Mouse (Mus musculus) liver, embryonic 13.5 days (tissue): ENCODE data around the gene Ciita. TPM values are rescaled to one million over a fixed set of nuclear protein-coding genes. Genes with fewer than 3 reads are reported as not detected.

ENCODE experiments used
- ATAC-seq: fragments of 200-750 bp; cut with Nextera tagmentation; 2 replicates; pipeline ENCODE4 v1.8.0; 2017; ENCODE audit warnings: low read depth, mild to moderate bottlenecking, moderate number of reproducible peaks, moderate library complexity
- DNase-seq: peaks from one replicate; pipeline ENCODE4 v3.0.0; 2022
- H3K27ac ChIP-seq: fragments of 300-500 bp; sonication (generic); 2 replicates; pipeline ENCODE4 v1.5.1; 2015; ENCODE audit warnings: moderate library complexity, mild to moderate bottlenecking, inconsistent platforms
- H3K27me3 ChIP-seq: fragments of 300-500 bp; sonication (generic); 2 replicates; pipeline ENCODE4 v1.6.1; 2015; ENCODE audit warnings: mild to moderate bottlenecking, inconsistent platforms
- H3K36me3 ChIP-seq: fragments of 300-500 bp; sonication (generic); 2 replicates; pipeline ENCODE4 v1.6.1; 2015; ENCODE audit warnings: mild to moderate bottlenecking, inconsistent platforms
- H3K4me1 ChIP-seq: fragments of 300-500 bp; sonication (generic); replicated peaks from 2 replicates; pipeline ENCODE4 v1.6.1; 2015; ENCODE audit warnings: inconsistent platforms
- H3K4me2 ChIP-seq: fragments of 300-500 bp; sonication (generic); 2 replicates; pipeline ENCODE4 v1.6.1; 2015; ENCODE audit warnings: inconsistent platforms, mild to moderate bottlenecking, moderate library complexity
- H3K4me3 ChIP-seq: fragments of 300-500 bp; sonication (generic); replicated peaks from 2 replicates; pipeline ENCODE4 v1.5.1; 2015; ENCODE audit warnings: mild to moderate bottlenecking, inconsistent platforms
- H3K9ac ChIP-seq: fragments of 300-500 bp; sonication (generic); 2 replicates; pipeline ENCODE4 v1.6.1; 2015; ENCODE audit warnings: mild to moderate bottlenecking, inconsistent platforms
- H3K9me3 ChIP-seq: fragments of 300-500 bp; sonication (generic); replicated peaks from 2 replicates; pipeline ENCODE4 v1.6.1; 2016; ENCODE audit warnings: inconsistent platforms
- WGBS: fragments of 180-500 bp; shearing (Covaris S2); methylation state at CpG from one replicate; pipeline ENCODE4 v1.1.7; 2015; ENCODE audit not compliant: insufficient replicate concordance; 5-methylcytosine and 5-hydroxymethylcytosine counted together
- polyA plus RNA-seq: library from polyadenylated mRNA; unstranded; fragments of >200 nt; fragmentation: Nextera tagmentation; extraction: Ambion mirVana; gene quantifications from 2 replicates; pipeline ENCODE4 v1.2.1, GENCODE M21; 2015

Gene Ciita
- polyA plus RNA-seq, 1 experiment from 2014 or later = 0.05 TPM

DNA sequence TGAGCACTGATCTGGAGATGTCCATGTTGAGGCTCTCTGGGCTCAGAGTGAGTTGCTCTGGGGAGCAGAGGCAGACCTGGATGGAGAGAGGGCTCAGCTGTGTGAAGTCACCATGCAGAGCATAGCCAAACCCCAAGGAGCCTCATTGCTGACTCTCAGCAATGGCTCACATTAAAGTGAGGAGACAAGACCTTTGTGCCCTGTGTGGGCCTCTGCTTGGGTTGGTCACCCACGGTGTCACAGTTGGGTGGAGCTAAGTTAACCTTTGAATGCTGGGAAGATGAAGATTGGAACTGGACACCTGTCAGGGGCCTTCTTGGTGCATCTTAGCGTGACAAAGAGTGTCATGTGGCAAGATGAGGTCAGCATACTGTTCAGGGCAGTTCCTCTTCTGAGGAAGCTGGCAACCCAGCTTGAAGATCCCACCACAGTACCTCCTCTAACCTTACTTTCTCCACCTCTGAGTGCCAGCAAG is 16.0 kb downstream of the Ciita start:
- no peak overlapping the region for H3K9ac ChIP-seq
- no peaks in the 10 kb centered on the region for H3K36me3 ChIP-seq
- H3K4me2 ChIP-seq = no peak overlapping the region
- peaks cover under 1% of the 10 kb centered on the region; the same call in 1 of the 2 replicates for H3K27me3 ChIP-seq
- H3K4me3 ChIP-seq = no peak overlapping the region
- H3K27ac ChIP-seq = no peak overlapping the region
- ATAC-seq = no peak
- DNase-seq = no peak
- no peaks in the 10 kb centered on the region for H3K9me3 ChIP-seq
- WGBS = 33% methylated on average over 2 of the region's 2 CpGs
- H3K4me1 ChIP-seq = no peaks in the 10 kb centered on the region

DNA sequence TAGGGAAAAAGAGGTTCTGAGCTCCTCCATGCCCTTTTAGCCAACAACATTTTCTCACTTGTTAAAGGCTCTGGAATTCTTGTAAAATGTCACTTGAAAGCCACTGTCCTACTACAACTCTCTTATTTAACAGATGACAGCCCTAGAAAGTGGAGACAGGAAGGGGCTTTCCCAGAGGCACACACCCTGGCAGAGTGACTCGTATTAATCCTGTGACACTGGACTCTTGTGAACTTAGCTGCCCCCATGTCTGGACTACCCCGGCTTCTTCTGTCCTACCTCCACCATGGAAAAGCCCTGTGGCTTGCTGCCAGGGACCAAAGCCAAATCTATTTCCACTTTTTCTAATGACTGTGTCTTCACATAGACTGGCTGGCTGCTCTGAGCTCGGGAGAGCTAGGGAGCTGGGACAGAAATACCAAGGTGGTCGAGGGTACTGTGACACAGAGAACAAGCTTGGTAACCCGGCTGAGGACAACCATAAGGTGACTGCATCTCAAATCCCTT is 18.3 kb downstream of the Ciita start:
- ATAC-seq (no peak), DNase-seq (no peak)

DNA sequence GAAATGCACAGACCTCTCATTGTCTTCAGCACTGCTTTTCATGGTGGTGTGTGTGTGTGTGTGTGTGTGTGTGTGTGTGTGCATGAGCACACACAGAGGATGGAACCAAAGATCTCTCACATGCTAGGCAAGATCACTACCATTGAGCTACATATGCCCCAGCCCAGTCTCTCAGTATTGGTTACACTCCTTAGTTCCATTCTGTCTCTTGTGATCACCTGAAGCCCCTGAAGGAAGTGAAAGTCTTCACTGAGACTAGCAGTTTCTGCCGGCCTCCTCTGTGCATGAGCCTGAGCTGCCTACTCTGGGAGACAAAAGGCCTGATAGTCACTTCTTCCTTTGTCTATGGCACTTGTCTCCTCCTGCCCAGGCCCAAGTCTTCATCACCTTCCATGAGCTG is 19.3 kb downstream of the Ciita start:
- no peaks in the 10 kb centered on the region for H3K9me3 ChIP-seq
- no peak for DNase-seq
- H3K36me3 ChIP-seq = no peaks in the 10 kb centered on the region

More for the DNA sequence above, 18.3 kb downstream of the Ciita start:
- Histone ChIP-seq H3K4me2 (no peak overlapping the region), H3K36me3 (no peaks in the 10 kb centered on the region), H3K27me3 (peaks cover 6% of the 10 kb centered on the region; the same call in 1 of the 2 replicates), H3K27ac (no peak overlapping the region), H3K9me3 (no peaks in the 10 kb centered on the region), H3K9ac (no peak overlapping the region), H3K4me3 (no peak overlapping the region), H3K4me1 (no peaks in the 10 kb centered on the region)
- 45% methylated on average over 5 of the region's 5 CpGs for WGBS

DNA sequence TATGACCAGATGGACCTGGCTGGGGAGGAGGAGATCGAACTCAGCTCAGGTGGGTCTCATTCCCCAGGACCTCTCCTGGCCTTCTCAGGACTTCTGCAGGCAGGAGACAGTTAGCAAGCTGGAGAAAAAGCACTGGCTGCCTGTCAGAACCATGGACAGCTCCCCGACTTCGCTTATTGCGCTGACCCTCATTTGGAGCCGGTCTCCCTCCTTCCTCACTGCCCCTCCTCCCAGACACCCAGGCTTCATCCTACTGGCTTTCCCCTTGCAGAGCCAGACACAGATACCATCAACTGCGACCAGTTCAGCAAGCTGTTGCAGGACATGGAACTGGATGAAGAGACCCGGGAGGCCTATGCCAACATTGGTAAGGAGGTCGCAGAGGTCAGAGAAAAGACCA is 22.0 kb downstream of the Ciita start:
- no peaks in the 10 kb centered on the region for H3K4me1 ChIP-seq
- DNase-seq = no peak
- WGBS = 12% methylated on average over 8 of the region's 8 CpGs
- H3K27me3 ChIP-seq = peaks cover 6% of the 10 kb centered on the region; the same call in 1 of the 2 replicates
- no peak overlapping the region for H3K4me2 ChIP-seq
- H3K4me3 ChIP-seq = no peak overlapping the region
- H3K9me3 ChIP-seq = no peaks in the 10 kb centered on the region
- ATAC-seq = no peak
- no peak overlapping the region for H3K27ac ChIP-seq
- H3K36me3 ChIP-seq = no peaks in the 10 kb centered on the region
- H3K9ac ChIP-seq = no peak overlapping the region

More for the DNA sequence above, 19.3 kb downstream of the Ciita start:
- H3K4me1 ChIP-seq = no peaks in the 10 kb centered on the region
- no peak overlapping the region for H3K27ac ChIP-seq
- no peak overlapping the region for H3K4me2 ChIP-seq
- ATAC-seq = no peak
- no peak overlapping the region for H3K9ac ChIP-seq
- peaks cover 6% of the 10 kb centered on the region; the same call in 1 of the 2 replicates for H3K27me3 ChIP-seq
- no peak overlapping the region for H3K4me3 ChIP-seq
- 44% methylated on average over 1 of the region's 1 CpGs for WGBS

DNA sequence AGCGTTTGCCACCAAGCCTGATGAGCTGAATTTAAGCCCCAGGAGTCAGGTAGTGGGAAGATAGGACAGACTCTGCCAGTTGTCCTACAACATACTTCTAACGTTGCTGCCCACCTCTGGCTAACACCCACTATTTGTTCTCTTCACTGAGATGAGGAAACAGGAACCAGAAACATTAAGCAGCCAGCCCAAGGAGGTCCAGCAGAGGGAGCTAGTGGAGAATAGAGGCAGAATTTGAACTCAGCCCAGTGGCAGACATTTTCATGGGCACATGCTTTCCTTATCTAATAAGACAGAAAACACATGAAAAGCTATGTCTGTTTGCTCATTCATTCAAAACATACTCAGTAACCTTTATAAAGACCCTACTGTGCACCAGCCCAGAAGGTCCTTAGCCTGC is 23.2 kb downstream of the Ciita start:
- H3K4me3 ChIP-seq = no peak overlapping the region
- 45% methylated on average over 2 of the region's 2 CpGs for WGBS

DNA sequence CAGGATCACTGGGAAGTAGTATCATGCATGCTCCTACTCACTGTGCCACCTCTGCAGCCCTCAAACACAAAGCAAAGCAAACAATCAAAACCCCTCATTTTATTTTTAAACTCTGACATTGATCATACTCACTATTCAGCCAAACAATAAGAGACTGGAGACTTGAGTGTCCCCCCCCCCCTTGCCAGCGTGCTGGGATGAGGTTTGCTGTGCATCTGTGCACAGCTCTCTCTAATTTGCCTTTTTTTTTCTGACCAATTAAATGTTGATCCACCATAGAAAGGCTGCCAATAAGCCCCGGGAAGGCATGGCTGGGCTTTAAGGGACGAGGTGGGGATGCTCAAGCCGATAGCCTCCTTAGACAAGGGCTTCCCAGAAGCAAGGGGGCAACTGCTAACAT is 27.6 kb downstream of the Ciita start:
- DNase-seq (no peak), ATAC-seq (no peak)
- H3K4me3 ChIP-seq = no peak overlapping the region
- H3K4me1 ChIP-seq = no peaks in the 10 kb centered on the region
- peaks cover 9% of the 10 kb centered on the region; the same call in 1 of the 2 replicates for H3K27me3 ChIP-seq
- H3K9ac ChIP-seq = no peak overlapping the region
- 58% methylated on average over 4 of the region's 4 CpGs for WGBS
- H3K36me3 ChIP-seq = no peaks in the 10 kb centered on the region
- H3K4me2 ChIP-seq = no peak overlapping the region
- H3K9me3 ChIP-seq = no peaks in the 10 kb centered on the region
- H3K27ac ChIP-seq = no peak overlapping the region

More for the DNA sequence above, 23.2 kb downstream of the Ciita start:
- Histone ChIP-seq H3K9me3 (no peaks in the 10 kb centered on the region), H3K9ac (no peak overlapping the region), H3K4me1 (no peaks in the 10 kb centered on the region), H3K27ac (no peak overlapping the region), H3K27me3 (peaks cover 6% of the 10 kb centered on the region; the same call in 1 of the 2 replicates), H3K36me3 (no peaks in the 10 kb centered on the region), H3K4me2 (no peak overlapping the region)
- ATAC-seq (no peak), DNase-seq (no peak)

DNA sequence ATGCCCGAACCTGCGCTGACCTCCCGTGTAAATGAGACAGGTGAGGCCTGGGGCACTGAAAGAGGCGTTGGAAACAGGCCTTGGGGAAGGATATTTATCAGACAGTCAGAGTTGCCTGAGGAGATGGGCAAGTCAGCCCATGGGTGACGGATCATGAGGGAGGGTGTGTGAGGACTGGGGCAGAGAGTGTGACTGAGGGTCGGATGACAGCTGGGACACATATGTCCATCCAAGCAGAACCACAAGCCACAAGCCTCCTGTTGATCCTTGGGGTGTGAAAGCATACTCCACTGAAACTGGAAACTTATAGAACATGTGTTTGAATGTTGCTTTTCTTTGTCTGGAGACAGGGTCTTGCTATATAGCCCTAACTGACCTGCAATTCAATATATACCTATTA is 28.8 kb downstream of the Ciita start:
- H3K9me3 ChIP-seq = no peaks in the 10 kb centered on the region
- H3K27me3 ChIP-seq = 0 out of 2 replicates have a peak, but pooled peaks cover 5% of the 10 kb centered on the region
- DNase-seq (no peak), ATAC-seq (no peak)
- H3K4me1 ChIP-seq = no peaks in the 10 kb centered on the region
- H3K4me2 ChIP-seq = no peak overlapping the region
- no peak overlapping the region for H3K4me3 ChIP-seq
- H3K36me3 ChIP-seq = no peaks in the 10 kb centered on the region
- WGBS = 41% methylated on average over 6 of the region's 6 CpGs
- no peak overlapping the region for H3K27ac ChIP-seq
- H3K9ac ChIP-seq = no peak overlapping the region

DNA sequence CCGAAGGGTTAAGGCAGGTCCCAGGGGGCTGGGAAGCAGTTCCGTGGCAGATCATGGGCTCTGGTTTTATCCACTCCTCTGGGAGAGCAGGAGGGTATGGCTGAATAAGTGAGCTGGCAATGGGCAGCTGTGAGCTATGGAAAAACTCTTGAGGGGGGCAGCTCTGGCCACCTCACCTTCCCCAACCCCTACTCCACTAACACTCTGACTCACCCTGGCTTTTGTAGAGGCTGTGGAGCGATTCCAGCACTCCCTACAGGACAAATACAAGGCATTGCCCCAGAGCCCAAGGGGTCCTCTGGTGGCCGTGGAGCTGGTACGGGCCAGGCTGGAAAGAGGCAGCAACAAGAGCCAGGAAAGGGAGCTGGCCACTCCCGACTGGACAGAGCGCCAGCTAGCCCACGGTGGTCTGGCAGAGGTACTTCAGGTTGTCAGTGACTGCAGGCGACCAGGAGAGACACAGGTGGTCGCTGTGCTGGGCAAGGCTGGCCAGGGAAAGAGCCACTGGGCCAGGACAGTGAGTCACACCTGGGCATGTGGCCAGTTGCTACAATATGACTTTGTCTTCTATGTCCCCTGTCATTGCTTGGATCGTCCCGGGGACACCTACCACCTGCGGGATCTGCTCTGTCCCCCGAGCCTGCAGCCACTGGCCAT is 30.7 kb downstream of the Ciita start:
- Histone ChIP-seq H3K9ac (no peak overlapping the region), H3K4me3 (no peak overlapping the region), H3K4me2 (no peak overlapping the region), H3K36me3 (no peaks in the 10 kb centered on the region), H3K27ac (no peak overlapping the region), H3K27me3 (0 out of 2 replicates have a peak, but pooled peaks cover 5% of the 10 kb centered on the region), H3K4me1 (no peaks in the 10 kb centered on the region), H3K9me3 (no peaks in the 10 kb centered on the region)
- DNase-seq = no peak
- no peak for ATAC-seq
- WGBS = 48% methylated on average over 14 of the region's 14 CpGs

DNA sequence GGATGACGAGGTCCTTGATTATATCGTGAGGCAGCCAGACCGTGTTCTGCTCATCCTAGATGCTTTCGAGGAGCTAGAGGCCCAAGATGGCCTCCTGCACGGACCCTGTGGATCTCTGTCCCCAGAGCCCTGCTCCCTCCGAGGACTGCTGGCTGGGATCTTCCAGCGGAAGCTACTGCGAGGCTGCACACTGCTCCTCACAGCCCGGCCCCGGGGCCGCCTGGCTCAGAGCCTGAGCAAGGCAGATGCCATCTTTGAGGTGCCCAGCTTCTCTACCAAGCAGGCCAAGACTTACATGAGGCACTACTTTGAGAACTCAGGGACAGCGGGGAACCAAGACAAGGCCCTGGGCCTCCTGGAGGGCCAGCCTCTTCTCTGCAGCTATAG is 31.3 kb downstream of the Ciita start:
- H3K9ac ChIP-seq = no peak overlapping the region
- 70% methylated on average over 12 of the region's 12 CpGs for WGBS
- 0 out of 2 replicates have a peak, but pooled peaks cover 5% of the 10 kb centered on the region for H3K27me3 ChIP-seq
- no peak overlapping the region for H3K4me3 ChIP-seq
- H3K27ac ChIP-seq = no peak overlapping the region
- no peaks in the 10 kb centered on the region for H3K9me3 ChIP-seq
- H3K4me2 ChIP-seq = no peak overlapping the region
- DNase-seq (no peak), ATAC-seq (no peak)
- H3K4me1 ChIP-seq = no peaks in the 10 kb centered on the region
- H3K36me3 ChIP-seq = no peaks in the 10 kb centered on the region

DNA sequence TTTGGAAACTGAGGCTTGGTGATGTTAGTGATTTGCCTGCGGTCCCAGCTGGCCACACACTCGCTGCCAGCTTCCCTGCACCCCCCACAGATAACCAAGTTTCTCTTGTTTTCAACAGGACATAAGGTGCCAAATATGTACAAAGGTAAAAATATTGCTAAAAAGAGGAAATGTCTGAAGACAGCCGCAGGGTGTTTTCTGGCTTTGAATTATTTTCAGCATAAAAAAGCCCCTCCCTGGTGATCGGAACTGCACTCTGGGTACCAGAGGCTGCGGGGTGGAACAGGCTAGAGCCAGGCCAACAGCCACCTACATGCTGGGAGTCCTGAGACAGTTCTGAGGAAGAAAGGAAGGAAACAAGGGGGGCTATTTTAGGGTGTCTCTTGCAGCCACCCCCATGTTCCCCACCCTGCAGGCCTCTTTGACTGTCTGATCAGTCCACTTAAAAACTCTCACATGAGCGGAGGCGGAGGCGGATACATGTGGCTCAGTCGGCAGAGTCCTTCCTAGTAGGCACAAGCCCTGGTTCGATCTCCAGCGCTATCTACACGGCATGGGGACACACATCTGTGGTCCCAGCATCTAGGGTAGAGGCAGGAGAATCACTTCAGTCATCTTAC is 36.2 kb downstream of the Ciita start:
- H3K4me2 ChIP-seq = no peak overlapping the region
- no peaks in the 10 kb centered on the region for H3K36me3 ChIP-seq
- no peak overlapping the region for H3K27ac ChIP-seq
- DNase-seq (no peak), ATAC-seq (no peak)
- H3K4me3 ChIP-seq = no peak overlapping the region
- H3K9me3 ChIP-seq = no peaks in the 10 kb centered on the region
- H3K4me1 ChIP-seq = no peaks in the 10 kb centered on the region
- WGBS = 66% methylated on average over 12 of the region's 12 CpGs
- H3K27me3 ChIP-seq = 0 out of 2 replicates have a peak, but pooled peaks cover 5% of the 10 kb centered on the region
- H3K9ac ChIP-seq = no peak overlapping the region

DNA sequence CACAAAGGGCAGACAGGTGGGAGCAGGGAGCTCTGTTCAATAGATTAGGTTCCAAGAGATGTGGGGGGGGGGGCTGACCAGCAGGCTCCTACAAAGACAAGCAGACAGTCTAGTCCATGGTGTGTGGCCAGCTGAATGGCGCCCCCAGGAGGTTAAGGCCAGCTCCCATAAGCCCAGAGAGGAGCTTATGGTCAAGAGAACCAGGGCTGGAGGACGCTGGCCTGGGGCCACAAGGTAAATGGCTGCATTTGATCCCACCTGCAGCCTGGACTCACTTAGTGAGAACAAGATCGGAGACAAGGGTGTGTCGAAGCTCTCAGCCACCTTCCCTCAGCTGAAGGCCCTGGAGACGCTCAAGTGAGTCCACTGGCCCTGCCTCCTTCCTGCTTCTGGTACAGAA is 38.2 kb downstream of the Ciita start:
- Histone ChIP-seq H3K27me3 (no peaks in the 10 kb centered on the region), H3K9ac (no peak overlapping the region), H3K4me2 (no peak overlapping the region), H3K4me3 (no peak overlapping the region), H3K9me3 (no peaks in the 10 kb centered on the region), H3K36me3 (no peaks in the 10 kb centered on the region), H3K4me1 (no peaks in the 10 kb centered on the region), H3K27ac (no peak overlapping the region)
- ATAC-seq (no peak), DNase-seq (no peak)
- 39% methylated on average over 5 of the region's 5 CpGs for WGBS
